Mouse (Mus musculus) C2C12 (cell line): ENCODE results near the gene Vwce. TPM values are rescaled to one million over a fixed set of nuclear protein-coding genes. Genes with fewer than 3 reads are reported as not detected.

Experiments
- H3K27me3 ChIP-seq: one replicate; pipeline ENCODE4 v1.6.1; 2011; ENCODE audit not compliant: control insufficient read depth, insufficient read depth, insufficient read length
- H3K36me3 ChIP-seq: one replicate; pipeline ENCODE4 v1.6.1; 2011; ENCODE audit not compliant: control insufficient read depth, insufficient read depth
- H3K4me3 ChIP-seq: one replicate; pipeline ENCODE4 v1.5.1; 2011; ENCODE audit warnings: mild to moderate bottlenecking, control low read depth; ENCODE audit not compliant: poor library complexity, insufficient read depth, severe bottlenecking
- H3K79me2 ChIP-seq: one replicate; pipeline ENCODE4 v1.6.1; 2011; ENCODE audit not compliant: control insufficient read depth, insufficient read depth
- H3K79me3 ChIP-seq: one replicate; pipeline ENCODE4 v1.6.1; 2011; ENCODE audit warnings: low read depth, control low read depth
- H3ac ChIP-seq: one replicate; pipeline ENCODE3; 2011; ENCODE audit warnings: low read depth; ENCODE audit not compliant: control insufficient read depth, insufficient read length
- CEBPB ChIP-seq: IDR thresholded peaks from one replicate; pipeline ENCODE4 v1.6.1; 2011; ENCODE audit warnings: low read depth, mild to moderate bottlenecking, control low read depth, moderate library complexity
- CTCF ChIP-seq: IDR thresholded peaks from one replicate; pipeline ENCODE4 v1.5.1; 2011; ENCODE audit not compliant: control insufficient read depth, insufficient read depth, insufficient read length
- FOSL1 ChIP-seq: IDR thresholded peaks from one replicate; pipeline ENCODE4 v1.8.0; 2011; ENCODE audit warnings: mild to moderate bottlenecking, low read length; ENCODE audit not compliant: poor library complexity, insufficient read depth, severe bottlenecking
- MAX ChIP-seq: IDR thresholded peaks from one replicate; pipeline ENCODE4 v1.6.1; 2011; ENCODE audit warnings: mild to moderate bottlenecking, control low read depth
- MYOD1 ChIP-seq: IDR thresholded peaks from one replicate; pipeline ENCODE4 v1.6.1; 2011; ENCODE audit warnings: low read depth; ENCODE audit not compliant: control insufficient read depth, insufficient read length
- MYOG ChIP-seq: IDR thresholded peaks from one replicate; pipeline ENCODE4 v1.6.1; 2011; ENCODE audit not compliant: control insufficient read depth, insufficient read length; ENCODE audit errors: extremely low read depth
- USF1 ChIP-seq: IDR thresholded peaks from one replicate; pipeline ENCODE4 v1.6.1; 2011; ENCODE audit warnings: low read depth, mild to moderate bottlenecking, control low read depth, moderate library complexity
- polyA plus RNA-seq: library from polyadenylated mRNA; unstranded; fragments of >200 nt; fragmentation: generic; extraction: Trizol; gene quantifications from one replicate; pipeline ENCODE4 v1.2.1, GENCODE M21; 2012; ENCODE audit warnings: missing spikeins

Gene Vwce
- polyA plus RNA-seq, 1 experiment: 0.11 TPM

GRCm38 (mm10) chr19:10677915-10678771 is 44.1 kb downstream of the Vwce start, which contains the start of gene Pga5:
TSS of gene Pga5 (minus strand) at chr19:10678071.
- Histone ChIP-seq H3K36me3 (no peaks in the 10 kb centered on the region), H3K79me2 (no peaks in the 10 kb centered on the region), H3K4me3 (no peak within 1 kb of the TSS), H3ac (no peak within 1 kb of the TSS), H3K27me3 (no peaks in the 10 kb centered on the region), H3K79me3 (no peaks in the 10 kb centered on the region)
- peak; percentile 82 for TF ChIP-seq CTCF
- no peak for TF ChIP-seq CEBPB
- TF ChIP-seq FOSL1: no peak
- no peak for TF ChIP-seq USF1

- H3ac ChIP-seq: no peak overlapping the region
- no peak overlapping the region for H3K4me3 ChIP-seq
- H3K36me3 ChIP-seq: no peaks in the 10 kb centered on the region
- TF ChIP-seq CEBPB (no peak), FOSL1 (no peak)
- H3K27me3 ChIP-seq: no peaks in the 10 kb centered on the region
- no peaks in the 10 kb centered on the region for H3K79me3 ChIP-seq
- no peaks in the 10 kb centered on the region for H3K79me2 ChIP-seq
Observed at GRCm38 (mm10) chr19:10678772-10679067, 44.7 kb downstream of the Vwce start.

- no peak overlapping the region for H3K4me3 ChIP-seq
Observed at GRCm38 (mm10) chr19:10681571-10681970, 47.6 kb downstream of the Vwce start.

GRCm38 (mm10) chr19:10685081-10685480 is 51.1 kb downstream of the Vwce start:
- Histone ChIP-seq H3K79me3 (no peaks in the 10 kb centered on the region), H3K79me2 (peaks cover 11% of the 10 kb centered on the region), H3ac (no peak overlapping the region), H3K27me3 (no peaks in the 10 kb centered on the region), H3K4me3 (no peak overlapping the region), H3K36me3 (no peaks in the 10 kb centered on the region)
- TF ChIP-seq CEBPB: no peak
- no peak for TF ChIP-seq USF1
- no peak for TF ChIP-seq FOSL1
- no peak for TF ChIP-seq MYOG
- TF ChIP-seq MYOD1: no peak
- no peak for TF ChIP-seq MAX
- no peak for TF ChIP-seq CTCF

More at GRCm38 (mm10) chr19:10681571-10681970, 47.6 kb downstream of the Vwce start:
- no peak for TF ChIP-seq FOSL1
- TF ChIP-seq CTCF: no peak
- TF ChIP-seq MYOG: no peak
- no peak for TF ChIP-seq MYOD1
- no peak for TF ChIP-seq CEBPB
- no peak for TF ChIP-seq MAX
- TF ChIP-seq USF1: no peak
- Histone ChIP-seq H3K36me3 (no peaks in the 10 kb centered on the region), H3K79me3 (no peaks in the 10 kb centered on the region), H3ac (no peak overlapping the region), H3K27me3 (no peaks in the 10 kb centered on the region), H3K79me2 (no peaks in the 10 kb centered on the region)

- no peak for TF ChIP-seq MYOD1
- TF ChIP-seq MAX: no peak
- no peak for TF ChIP-seq CTCF
- TF ChIP-seq FOSL1: no peak
- TF ChIP-seq CEBPB: no peak
- no peak for TF ChIP-seq MYOG
- no peak for TF ChIP-seq USF1
- H3ac ChIP-seq: no peak overlapping the region
- H3K79me2 ChIP-seq: peaks cover 16% of the 10 kb centered on the region
- no peaks in the 10 kb centered on the region for H3K36me3 ChIP-seq
- no peak overlapping the region for H3K4me3 ChIP-seq
- no peaks in the 10 kb centered on the region for H3K27me3 ChIP-seq
- peaks cover 2% of the 10 kb centered on the region for H3K79me3 ChIP-seq
Observed at GRCm38 (mm10) chr19:10685727-10686126, 51.7 kb downstream of the Vwce start.

DNA sequence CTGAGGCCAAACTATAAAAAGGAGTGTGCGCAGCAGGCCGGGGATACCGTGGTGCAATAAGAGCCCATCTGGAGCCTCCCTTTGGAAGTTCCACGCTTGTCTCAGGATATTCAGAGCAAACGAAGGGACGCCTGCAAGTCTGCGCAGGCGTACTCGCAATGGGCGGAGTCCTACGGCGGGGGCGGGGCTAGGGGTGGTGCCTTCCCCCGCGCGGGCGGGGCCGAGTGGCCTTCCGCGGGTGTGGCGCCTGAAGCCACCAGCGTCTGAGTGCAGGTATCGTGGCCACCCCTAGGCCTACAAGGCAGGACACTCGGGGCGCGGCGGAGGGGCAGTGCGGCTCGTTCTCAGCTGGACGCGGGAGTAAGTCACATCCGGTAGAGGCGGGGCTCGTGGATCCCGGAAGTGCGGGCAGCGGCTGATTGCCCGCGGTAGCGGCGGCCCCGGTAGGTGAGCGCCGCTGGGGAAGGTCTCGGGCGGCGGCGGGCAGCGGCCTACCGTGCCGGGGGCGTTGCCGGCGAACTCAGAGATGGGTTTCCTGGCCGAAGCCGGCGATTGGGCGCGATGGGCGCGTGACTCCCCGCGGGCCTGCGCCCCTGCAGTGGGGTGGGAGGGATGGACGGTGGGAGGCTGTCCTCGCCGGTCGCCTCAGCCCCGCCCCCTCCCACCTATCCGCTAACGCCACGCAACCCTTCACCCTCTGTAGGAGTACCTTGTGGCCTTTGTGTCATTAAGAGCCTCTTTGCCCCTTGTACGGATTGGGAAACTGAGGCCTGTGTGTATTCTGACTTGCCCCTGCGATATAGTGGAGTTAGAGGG is 54.7 kb downstream of the Vwce start, which contains the start of gene Vps37c:
Gene Vps37c (plus strand): TSS at position 199 of the 816 bp plus-strand sequence.
- H3K79me3 ChIP-seq: peaks cover 30% of the 10 kb centered on the region
- no peaks in the 10 kb centered on the region for H3K27me3 ChIP-seq
- H3K79me2 ChIP-seq: peaks cover 47% of the 10 kb centered on the region
- H3K36me3 ChIP-seq: peaks cover 14% of the 10 kb centered on the region
- peak within 1 kb of the TSS; percentile 83 for H3ac ChIP-seq
- peak within 1 kb of the TSS; percentile 52 for H3K4me3 ChIP-seq
- TF ChIP-seq FOSL1 (no peak), MAX (no peak), USF1 (peak; percentile 75), CEBPB (no peak)
